Mouse (Mus musculus) kidney, adult 11 months (tissue): ENCODE measurements around the gene Tfdp2.
"Not testable (repeated sequence)": the region's sequence is repeated elsewhere in the genome, so short reads cannot be mapped to it uniquely, and the experiment has no call there.

Experiments used
- DNase-seq: peaks from one replicate; pipeline ENCODE4 v3.0.0; 2022

Gene Tfdp2

GRCm38 (mm10) chr9:96195885-96196622, at the start of gene Tfdp2:
TSS of gene Tfdp2 (plus strand) at chr9:96196275.
- DNase-seq, result peak; percentile 91

DNA sequence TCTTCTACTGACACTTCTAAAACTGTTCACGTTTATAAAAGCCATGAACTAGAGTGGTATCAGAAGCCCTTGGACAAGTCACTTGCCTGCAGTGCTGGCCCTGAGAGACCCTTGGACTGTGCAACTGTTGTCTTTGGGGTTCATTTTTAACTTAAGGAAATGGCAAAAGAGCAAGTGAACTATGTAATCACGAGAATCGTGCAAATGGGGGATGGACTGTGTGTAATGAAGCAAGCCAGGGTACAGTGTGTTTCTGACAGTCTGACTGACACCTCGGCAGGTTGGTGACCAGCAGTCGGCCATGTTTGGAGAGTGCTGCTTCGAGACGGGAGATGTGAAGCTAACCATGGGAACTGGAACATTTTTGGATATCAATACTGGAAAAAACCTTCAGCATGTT, 43.3 kb upstream of the Tfdp2 start:
- peak; percentile 22 for DNase-seq

- DNase-seq, result no peak
Observed at GRCm38 (mm10) chr9:96158431-96158830, 37.6 kb upstream of the Tfdp2 start.

GRCm38 (mm10) chr9:96159047-96159446, 37.0 kb upstream of the Tfdp2 start:
- DNase-seq, result no peak

DNA sequence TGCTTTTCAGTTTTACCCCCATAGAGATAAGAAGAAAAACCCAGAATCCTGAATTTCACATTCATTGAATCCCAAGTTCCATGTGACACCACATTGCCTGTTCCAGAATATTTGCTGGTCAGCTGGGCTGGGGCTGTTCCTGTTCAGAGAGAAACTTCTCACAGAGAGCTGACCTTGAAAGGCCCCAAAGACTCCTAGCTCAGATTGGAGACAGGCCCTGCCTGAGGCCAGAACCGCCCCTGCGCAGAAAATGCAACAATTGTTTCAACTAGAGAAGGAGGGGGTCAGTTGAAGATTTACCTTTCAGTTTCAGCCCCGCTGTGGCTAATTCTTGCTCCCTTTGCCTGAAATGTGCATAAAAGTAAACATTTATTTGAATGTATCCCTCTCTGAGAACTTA, 35.3 kb upstream of the Tfdp2 start:
- peak; percentile 34 for DNase-seq

GRCm38 (mm10) chr9:96162421-96162820, 33.7 kb upstream of the Tfdp2 start:
- DNase-seq, result peak; percentile 31

GRCm38 (mm10) chr9:96163443-96163842, 32.6 kb upstream of the Tfdp2 start:
- no peak for DNase-seq

GRCm38 (mm10) chr9:96163983-96164382, 32.1 kb upstream of the Tfdp2 start:
- not testable (repeated sequence) for DNase-seq

GRCm38 (mm10) chr9:96167168-96167585, 28.9 kb upstream of the Tfdp2 start:
- DNase-seq, result peak; percentile 47

DNA sequence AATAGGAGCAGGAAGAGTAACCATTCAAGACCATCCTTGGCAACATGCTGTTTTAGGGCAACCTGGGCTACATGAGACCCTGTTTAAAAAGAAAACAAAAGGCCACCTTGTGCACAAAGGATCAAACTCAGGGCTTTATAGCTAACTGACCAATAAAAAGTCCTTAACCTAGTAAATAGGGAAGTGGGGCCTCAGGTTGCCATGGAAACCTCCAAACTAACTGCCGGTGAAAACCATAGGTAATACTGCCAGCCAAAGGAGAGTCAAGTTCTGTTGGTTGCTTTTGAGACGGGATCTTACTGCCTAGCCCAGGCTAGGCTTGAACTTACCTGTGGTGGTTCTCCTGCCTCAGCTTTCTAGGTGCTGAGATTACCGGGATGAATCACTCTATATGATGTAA, 25.5 kb upstream of the Tfdp2 start:
- DNase-seq, result no peak

DNA sequence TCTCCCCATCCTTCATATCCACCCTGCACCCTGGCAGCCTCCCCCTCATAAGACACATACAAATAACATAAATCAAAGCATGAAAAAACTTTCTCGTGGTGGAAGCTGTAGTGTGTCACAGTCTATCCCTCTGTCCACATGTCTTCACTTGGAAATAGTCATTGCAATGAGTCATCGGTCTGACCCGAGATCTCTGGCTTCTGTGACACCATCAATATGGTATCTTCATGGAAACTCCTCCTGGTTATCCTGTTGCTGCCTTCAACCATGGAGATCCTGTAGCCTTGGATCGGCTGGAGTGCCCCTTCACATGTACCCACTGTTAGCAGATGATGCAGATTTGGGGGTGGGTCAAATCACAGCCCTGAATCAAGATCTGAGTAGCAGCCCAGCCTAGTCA, 11.2 kb upstream of the Tfdp2 start:
- no peak for DNase-seq

GRCm38 (mm10) chr9:96186701-96187100, 9.4 kb upstream of the Tfdp2 start:
- no peak for DNase-seq

- peak; percentile 28 for DNase-seq
Observed at GRCm38 (mm10) chr9:96196636-96197181, 634 bp downstream of the Tfdp2 start.

DNA sequence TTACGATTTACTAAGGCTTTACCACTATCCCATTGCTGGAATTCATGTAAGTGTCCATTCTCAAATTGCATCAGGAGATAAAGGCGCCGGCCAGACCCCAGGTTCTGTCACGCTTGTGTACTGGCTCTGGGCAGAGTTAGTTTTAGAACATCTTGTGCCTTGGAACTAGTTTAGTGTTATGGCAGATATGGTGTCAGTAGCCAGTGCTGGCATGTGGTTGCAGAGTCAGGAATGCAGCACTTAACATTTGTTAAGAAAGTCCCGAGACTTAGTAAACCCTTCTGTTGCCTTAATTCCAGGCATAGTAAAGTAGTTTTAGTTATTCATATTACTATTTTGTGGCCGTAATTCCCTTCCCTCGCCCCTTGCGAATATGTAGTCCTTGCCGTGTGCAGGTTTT, 1.7 kb downstream of the Tfdp2 start:
- DNase-seq, result peak; percentile 3

DNA sequence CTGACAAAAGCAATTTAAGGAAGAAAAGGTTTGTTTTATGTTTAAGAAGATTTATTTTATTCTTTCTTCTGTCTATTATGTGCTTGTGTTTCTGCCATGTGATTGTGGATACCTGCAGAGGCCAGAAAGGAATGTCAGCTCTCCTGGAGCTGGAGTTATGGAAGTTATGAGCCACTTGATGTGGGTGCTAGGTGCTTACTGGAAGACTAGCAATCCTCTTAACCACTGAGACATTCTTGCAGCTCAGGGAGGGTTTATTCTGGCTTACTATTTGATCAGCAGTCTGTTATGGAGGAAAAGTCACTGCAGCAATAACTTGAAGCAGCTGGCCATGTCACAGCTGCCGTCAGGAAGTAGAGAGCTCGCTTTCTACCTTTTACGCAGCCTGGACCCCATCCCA, 7.6 kb downstream of the Tfdp2 start:
- no peak for DNase-seq

DNA sequence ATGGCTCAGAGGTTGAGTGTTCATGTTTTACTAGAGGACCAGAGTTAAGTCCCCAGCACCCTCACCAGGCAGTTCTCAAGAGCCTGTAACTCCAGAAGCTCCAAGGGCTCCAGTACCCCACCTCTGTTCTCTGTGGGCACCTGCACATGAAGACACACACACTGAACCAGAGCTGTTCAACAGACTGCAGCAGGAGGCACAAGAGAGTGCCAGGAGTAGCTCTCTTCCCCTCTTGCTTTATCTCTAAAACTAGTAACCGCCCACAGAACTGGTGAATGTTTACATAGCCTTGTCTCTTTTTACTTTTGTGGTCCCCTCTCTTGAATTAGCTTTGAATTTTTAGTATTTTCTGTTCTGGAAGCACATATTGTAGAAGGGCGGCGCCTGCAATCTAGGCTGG, 11.4 kb downstream of the Tfdp2 start:
- no peak for DNase-seq

- no peak for DNase-seq
Observed at GRCm38 (mm10) chr9:96213036-96213645, 17.1 kb downstream of the Tfdp2 start.

GRCm38 (mm10) chr9:96214171-96214570, 18.1 kb downstream of the Tfdp2 start:
- no peak for DNase-seq

GRCm38 (mm10) chr9:96217299-96217698, 21.2 kb downstream of the Tfdp2 start:
- DNase-seq, result no peak

DNA sequence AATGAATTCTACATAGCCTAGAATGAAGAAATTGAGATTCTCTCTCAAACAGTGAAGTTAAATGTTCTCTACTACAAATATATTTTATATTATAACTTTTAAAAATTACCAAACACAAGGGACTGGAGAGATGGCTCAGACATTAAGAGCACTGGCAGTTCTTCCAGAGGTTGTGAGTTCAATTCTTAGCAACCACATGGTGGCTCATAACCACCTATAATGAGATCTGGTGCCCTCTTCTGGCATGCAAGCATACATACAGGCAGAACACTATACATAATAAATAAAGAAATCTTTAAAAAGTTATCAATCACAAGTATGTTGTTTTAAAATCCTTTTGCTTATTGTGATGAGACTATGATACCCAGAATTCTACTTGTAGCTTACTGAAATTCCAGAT, 21.7 kb downstream of the Tfdp2 start:
- DNase-seq, result no peak

DNA sequence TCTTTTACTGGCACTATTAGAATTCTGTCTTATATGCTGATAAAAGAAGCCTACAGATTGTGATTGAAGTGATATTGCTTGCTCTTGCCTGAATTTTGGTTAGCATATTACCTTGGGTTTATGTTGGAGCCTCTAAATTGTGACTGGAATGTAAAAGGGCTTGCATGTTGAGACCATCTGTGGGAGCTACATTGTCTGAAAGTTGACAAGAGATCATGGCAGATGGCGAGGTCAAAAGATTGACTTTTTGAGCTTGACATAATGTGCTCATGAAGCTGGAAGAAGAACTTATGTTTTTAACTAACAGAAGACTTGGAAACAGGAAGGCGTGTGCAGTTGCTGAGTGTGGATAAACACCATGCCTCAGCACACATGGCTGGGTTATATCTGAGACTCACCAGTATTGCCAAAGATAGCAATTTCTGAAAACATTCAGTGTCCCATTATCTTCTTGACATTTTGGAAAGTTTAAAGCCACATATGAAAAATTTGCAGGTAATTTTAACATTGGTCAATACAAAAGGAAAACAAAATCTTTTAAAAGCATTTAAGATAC, 23.1 kb downstream of the Tfdp2 start:
- no peak for DNase-seq

- no peak for DNase-seq
Observed at GRCm38 (mm10) chr9:96220419-96220818, 24.3 kb downstream of the Tfdp2 start.

- DNase-seq, result no peak
Observed at GRCm38 (mm10) chr9:96223302-96223701, 27.2 kb downstream of the Tfdp2 start.

DNA sequence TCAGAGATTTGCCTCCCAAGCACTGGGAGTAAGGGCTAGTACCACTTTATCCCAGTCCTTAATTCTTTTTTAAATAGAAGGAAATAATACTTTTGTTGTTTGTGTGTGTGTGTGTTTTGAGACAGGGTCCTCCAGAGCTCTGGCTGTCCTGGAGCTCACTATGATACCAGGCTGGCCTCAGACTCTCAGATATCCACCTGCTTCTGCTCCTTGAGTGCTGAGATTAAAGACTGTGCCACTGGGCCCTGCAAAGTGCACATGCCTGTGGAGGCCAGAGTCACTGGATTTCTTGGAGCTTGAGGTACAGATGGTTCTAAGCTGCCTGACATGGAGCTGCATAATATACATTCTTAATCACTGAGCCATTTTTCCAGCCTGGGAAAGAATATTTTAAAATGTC, 32.2 kb downstream of the Tfdp2 start:
- DNase-seq, result no peak
